7 mouse cellular contexts compared by ENCODE assay signal in genomic region chr2:31453559-31454177, GRCm38 (mm10). TPM values are rescaled to one million over a fixed set of nuclear protein-coding genes. Genes with fewer than 3 reads are reported as not detected.
A peak's percentile ranks its signal among the peaks of the same experiment; 100 is the strongest.
DNase-seq lines count a peak whose midpoint lies in the region; ATAC-seq and TF ChIP-seq lines count a peak whose summit lies in the region.

No protein-coding gene starts in this region.

- no peaks in the 10 kb centered on the region for H3K36me3 ChIP-seq in liver, postnatal 0 days (replicated peaks; ENCODE audit: insufficient read depth, low read length)
- H3K36me3 ChIP-seq in hindbrain, embryonic 12.5 days = no peaks in the 10 kb centered on the region

- DNase-seq in urinary bladder, postnatal 14 days (ENCODE audit: low spot score) = peak; percentile 78
- DNase-seq in urinary bladder, adult 2 months (ENCODE audit: low spot score) = no peak
- peak; percentile 47 for DNase-seq in heart, postnatal 4 days
- DNase-seq in liver, postnatal 0 days = peak; percentile 69
- no peak for DNase-seq in cerebellum, postnatal 4 days (ENCODE audit: low spot score in 2 of 2)
- no peak for DNase-seq in thymus, postnatal 0 days (ENCODE audit: low spot score)

- H3K4me2 ChIP-seq in liver, postnatal 0 days (ENCODE audit: low read depth, low read length) = peak overlapping the region; percentile 2; the same call in 1 of the 2 replicates
- H3K4me2 ChIP-seq in hindbrain, embryonic 12.5 days (replicated peaks) = no peak overlapping the region

- H3K9ac ChIP-seq in liver, postnatal 0 days (replicated peaks) = peak overlapping the region; percentile 7; the same call in 1 of the 2 replicates
- H3K9ac ChIP-seq in hindbrain, embryonic 12.5 days = no peak overlapping the region

- peaks cover 40% of the 10 kb centered on the region for H3K4me1 ChIP-seq in liver, postnatal 0 days (ENCODE audit: insufficient read depth)
- H3K4me1 ChIP-seq in hindbrain, embryonic 12.5 days = peaks cover 36% of the 10 kb centered on the region

- H3K27ac ChIP-seq in liver, postnatal 0 days (ENCODE audit: low read depth) = peak overlapping the region; percentile 44
- H3K27ac ChIP-seq in hindbrain, embryonic 12.5 days = no peak overlapping the region

- no peak for TF ChIP-seq CTCF in liver, postnatal 0 days (IDR thresholded peaks at IDR 0.05; ENCODE audit: low read depth)

- 44% methylated on average over 11 of the region's 11 CpGs for WGBS in liver, postnatal 0 days (ENCODE audit: insufficient replicate concordance)
- 38% methylated on average over 11 of the region's 11 CpGs for WGBS in hindbrain, embryonic 12.5 days

- ATAC-seq in liver, postnatal 0 days = peak; percentile 28
- ATAC-seq in hindbrain, embryonic 12.5 days (ENCODE audit: low FRiP score) = no peak

- no peaks in the 10 kb centered on the region for H3K27me3 ChIP-seq in liver, postnatal 0 days (ENCODE audit: insufficient read depth, low read length)
- peaks cover 40% of the 10 kb centered on the region for H3K27me3 ChIP-seq in hindbrain, embryonic 12.5 days

- no peaks in the 10 kb centered on the region for H3K9me3 ChIP-seq in liver, postnatal 0 days (ENCODE audit: low read length)
- H3K9me3 ChIP-seq in hindbrain, embryonic 12.5 days (replicated peaks) = no peaks in the 10 kb centered on the region

- TF ChIP-seq EP300 in liver, postnatal 0 days (IDR thresholded peaks at IDR 0.05; ENCODE audit: low read depth) = no peak

- H3K4me3 ChIP-seq in liver, postnatal 0 days (ENCODE audit: low read depth, low read length) = no peak overlapping the region
- no peak overlapping the region for H3K4me3 ChIP-seq in hindbrain, embryonic 12.5 days

RNA-seq across cellular contexts. Expression of gene Ass1, which starts 16.3 kb away (rescaled TPM):
- 34.7 and 39.5 TPM in 2 replicates for polyA plus RNA-seq in urinary bladder, adult 2 months (2012; rRNA removed)
- 1 to 10 TPM; 4.9 to 6.6 TPM for total RNA-seq in heart, postnatal 4 days (2021)
- 853 and 957 TPM in 2 replicates for polyA plus RNA-seq in liver, postnatal 0 days (2015; fragmentation: Nextera tagmentation; extraction: Ambion mirVana)
- polyA plus RNA-seq in hindbrain, embryonic 12.5 days (2016; fragmentation: Nextera tagmentation; extraction: Ambion mirVana) = 7.2 and 7.7 TPM in 2 replicates
- polyA plus RNA-seq in thymus, postnatal 0 days (2015; fragmentation: Nextera tagmentation; extraction: Ambion mirVana) = 23.9 and 24.1 TPM in 2 replicates

Comparison
In these comparisons a context has a peak if more than half of its experiments do, and no peak if none do; other contexts are left out.
1. DNase-seq: peak in urinary bladder, postnatal 14 days (single experiment), heart, postnatal 4 days (single experiment) and liver, postnatal 0 days (single experiment); none in urinary bladder, adult 2 months (single experiment), cerebellum, postnatal 4 days (0 of 2) and thymus, postnatal 0 days (single experiment).
2. RNA of gene Ass1, which starts 16.3 kb away (polyA plus RNA-seq): 853 to 957 TPM in liver, postnatal 0 days; 34.7 to 39.5 TPM in urinary bladder, adult 2 months, 23.9 to 24.1 TPM in thymus, postnatal 0 days and 7.2 to 7.7 TPM in hindbrain, embryonic 12.5 days; every median in the first group is over 10 times any median in the second.